Mouse (Mus musculus) Patski (cell line): ENCODE results near the gene B4galt7. TPM values are rescaled to one million over a fixed set of nuclear protein-coding genes. Genes with fewer than 3 reads are reported as not detected.
A peak's percentile ranks its signal among the peaks of the same experiment; 100 is the strongest.
"Not testable (repeated sequence)": the region's sequence is repeated elsewhere in the genome, so short reads cannot be mapped to it uniquely, and the experiment has no call there.

Experiments
- ATAC-seq: fragments of 100-300 bp; one replicate; pipeline ENCODE4 v1.8.0; 2021
- CTCF ChIA-PET: fragments of 350-600 bp; sonication (Branson Sonifier 250); formaldehyde crosslinking; loops from one replicate; lab custom pipeline; 2022; ENCODE audit warnings: inconsistent platforms; lab: Charles Lee
- POLR2A ChIA-PET: fragments of 350-600 bp; sonication (Branson Sonifier 250); formaldehyde crosslinking; loops from one replicate; lab custom pipeline; 2022; ENCODE audit warnings: antibody characterized with exemption, inconsistent platforms; lab: Charles Lee
- DNase-seq: peaks from one replicate; pipeline ENCODE4 v3.0.0-alpha.2; 2011; ENCODE audit warnings: low read depth, low spot score
- H3K27me3 ChIP-seq: fragments of 371-371 bp; one replicate; pipeline ENCODE4 v1.5.1; 2021
- CTCF ChIP-seq: fragments of 100-300 bp; IDR thresholded peaks from one replicate; pipeline ENCODE4 v1.5.1; 2021
- in situ Hi-C: fragments of 300-500 bp; cut with MboI; formaldehyde crosslinking; loops from 3 replicates; pipeline ENCODE4 v1.11.1; 2018; ENCODE audit warnings: low pct_unique_long_range_greater_than_20kb, mixed read lengths
- polyA plus RNA-seq: library from polyadenylated mRNA; unstranded; gene quantifications from one replicate; pipeline ENCODE4 v1.2.3, GENCODE M21; 2021

The B4galt7 gene
- polyA plus RNA-seq, 1 experiment from 2014 or later = 26.2 TPM

DNA sequence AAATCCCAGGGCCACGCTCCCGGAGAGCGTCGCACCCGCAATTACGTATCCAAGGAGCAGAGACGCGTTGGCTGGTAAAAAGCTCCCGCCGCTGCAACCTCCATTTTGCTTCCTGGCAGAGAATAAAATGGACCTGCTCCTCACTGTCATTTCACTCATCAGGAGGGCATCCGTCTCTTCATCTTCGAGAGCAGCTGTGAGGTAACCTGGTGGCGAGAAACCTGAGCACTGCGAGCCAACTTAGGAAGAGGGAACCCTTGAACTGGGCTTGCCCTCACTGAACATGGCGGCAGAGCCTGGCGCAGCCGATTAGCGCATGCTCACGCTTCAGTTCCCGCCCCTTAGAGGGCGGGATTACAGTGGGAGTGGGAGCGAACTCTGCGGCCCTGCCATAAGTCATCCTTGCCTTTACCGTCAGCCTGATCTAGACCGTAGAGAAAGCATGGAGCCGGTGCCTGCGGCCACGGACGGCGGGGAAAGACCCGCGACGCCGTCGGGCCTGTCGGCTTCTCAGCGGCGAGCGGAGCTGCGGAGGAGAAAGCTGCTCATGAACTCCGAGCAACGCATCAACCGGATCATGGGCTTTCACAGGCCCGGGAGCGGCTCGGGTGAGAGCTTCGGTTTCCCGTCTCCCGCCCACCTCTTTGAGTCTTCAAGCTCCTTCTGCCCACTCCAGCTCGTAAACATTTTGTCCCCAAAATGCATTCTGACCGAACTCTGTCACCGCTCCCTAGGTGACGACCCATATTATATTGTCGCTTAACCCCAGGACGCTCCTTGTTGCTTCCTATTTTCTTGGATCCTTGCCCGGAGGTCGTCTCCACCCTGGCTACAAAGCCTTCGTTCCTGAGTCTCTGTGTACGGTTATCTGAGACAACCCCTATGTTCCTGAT, 23.2 kb downstream of the B4galt7 start, which contains the start of gene Caml:
Caml (plus strand) TSS at position 357 of the 893 bp plus-strand sequence.
- CTCF ChIA-PET = interaction anchor here (0.6 to 2.3 kb wide), 3 partner anchors 12 to 538 kb away, joined by 3 to 11 read pairs (median 5); partner anchors contain the start of gene Ddx46
- POLR2A ChIA-PET = interaction anchor here (0.6 to 1.5 kb wide), 5 partner anchors 9 to 1148 kb away, joined by 3 to 8 read pairs (median 3); no protein-coding TSS in a partner anchor

DNA sequence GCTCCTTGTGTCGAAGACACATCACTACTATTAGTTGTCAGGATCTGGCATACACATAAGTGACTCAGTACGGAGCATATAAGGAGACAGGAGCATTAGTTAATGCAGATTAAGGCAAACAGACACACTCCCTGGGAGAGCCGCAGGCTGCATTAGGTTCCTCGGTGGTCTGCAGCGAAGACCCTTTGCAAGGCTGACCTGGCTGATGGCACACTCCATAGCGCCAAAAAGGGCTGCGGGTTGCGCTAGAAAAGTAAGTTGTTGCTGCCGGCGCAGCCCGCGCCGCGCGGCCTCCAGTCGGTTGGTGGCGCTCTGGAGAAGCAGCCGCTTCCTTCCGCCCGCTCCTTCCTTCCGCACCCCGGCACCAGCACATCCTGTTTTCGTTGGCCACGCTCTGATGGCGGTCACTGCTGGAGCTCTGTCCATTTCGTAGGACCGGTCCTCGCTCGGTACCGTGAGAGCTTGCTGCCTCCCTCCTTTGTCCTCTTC, 35.0 kb downstream of the B4galt7 start, which contains the start of gene Ddx46:
Ddx46 (plus strand) TSS at position 389 of the 489 bp plus-strand sequence.
- CTCF ChIA-PET = interaction anchor here (1.0 to 2.0 kb wide), 3 partner anchors 10 to 35 kb away, joined by 3 to 10 read pairs (median 5); partner anchors contain the start of gene B4galt7
- peak; percentile 92 for ATAC-seq

More for the DNA sequence above, 23.2 kb downstream of the B4galt7 start, which contains the start of gene Caml:
- peak; percentile 88 for ATAC-seq
- H3K27me3 ChIP-seq = no peaks in the 10 kb centered on the region
- in situ Hi-C loops = no loop called here
- no peak for DNase-seq
- TF ChIP-seq CTCF = no peak

DNA sequence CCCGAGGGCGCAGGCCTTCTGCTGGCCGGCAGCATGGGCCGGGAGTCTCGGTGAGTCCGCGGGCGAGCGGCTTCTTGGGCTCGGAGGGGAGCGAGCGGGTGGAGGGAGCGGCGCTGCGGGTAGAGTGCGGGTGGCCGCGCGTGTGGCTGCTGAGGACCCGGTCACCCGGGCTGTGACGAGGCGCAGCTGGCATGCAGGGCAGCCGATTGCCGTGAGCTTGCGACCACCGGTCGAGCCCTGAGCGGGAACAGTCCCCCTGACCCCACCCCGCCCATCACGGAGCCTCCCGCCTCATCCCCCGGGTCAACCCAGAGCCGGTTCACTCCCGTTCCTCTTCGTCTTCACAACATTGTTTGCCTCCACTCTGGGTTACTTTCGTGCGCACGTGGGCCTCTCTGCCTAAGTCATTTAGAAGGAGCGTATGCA, 35.5 kb downstream of the B4galt7 start:
- in situ Hi-C loops = loop anchor here (5.0 kb wide), 1 partner anchor 33 kb away; no protein-coding TSS in a partner anchor
- DNase-seq (no peak), ATAC-seq (peak; percentile 46)
- CTCF ChIA-PET = interaction anchor here (1.0 to 2.0 kb wide), 3 partner anchors 10 to 35 kb away, joined by 3 to 10 read pairs (median 5); partner anchors contain the start of gene B4galt7
- no peak for TF ChIP-seq CTCF
- no peaks in the 10 kb centered on the region for H3K27me3 ChIP-seq
- POLR2A ChIA-PET = interaction anchor here (0.7 to 1.1 kb wide), 2 partner anchors 14 to 80 kb away, joined by 3 read pairs; no protein-coding TSS in a partner anchor

More for the DNA sequence above, 35.0 kb downstream of the B4galt7 start, which contains the start of gene Ddx46:
- DNase-seq = peak; percentile 64
- H3K27me3 ChIP-seq = no peaks in the 10 kb centered on the region
- in situ Hi-C loops = loop anchor here (5.0 kb wide), 1 partner anchor 32 kb away; no protein-coding TSS in a partner anchor
- POLR2A ChIA-PET = interaction anchor here (0.6 to 1.1 kb wide), 3 partner anchors 13 to 80 kb away, joined by 3 read pairs; no protein-coding TSS in a partner anchor
- no peak for TF ChIP-seq CTCF

DNA sequence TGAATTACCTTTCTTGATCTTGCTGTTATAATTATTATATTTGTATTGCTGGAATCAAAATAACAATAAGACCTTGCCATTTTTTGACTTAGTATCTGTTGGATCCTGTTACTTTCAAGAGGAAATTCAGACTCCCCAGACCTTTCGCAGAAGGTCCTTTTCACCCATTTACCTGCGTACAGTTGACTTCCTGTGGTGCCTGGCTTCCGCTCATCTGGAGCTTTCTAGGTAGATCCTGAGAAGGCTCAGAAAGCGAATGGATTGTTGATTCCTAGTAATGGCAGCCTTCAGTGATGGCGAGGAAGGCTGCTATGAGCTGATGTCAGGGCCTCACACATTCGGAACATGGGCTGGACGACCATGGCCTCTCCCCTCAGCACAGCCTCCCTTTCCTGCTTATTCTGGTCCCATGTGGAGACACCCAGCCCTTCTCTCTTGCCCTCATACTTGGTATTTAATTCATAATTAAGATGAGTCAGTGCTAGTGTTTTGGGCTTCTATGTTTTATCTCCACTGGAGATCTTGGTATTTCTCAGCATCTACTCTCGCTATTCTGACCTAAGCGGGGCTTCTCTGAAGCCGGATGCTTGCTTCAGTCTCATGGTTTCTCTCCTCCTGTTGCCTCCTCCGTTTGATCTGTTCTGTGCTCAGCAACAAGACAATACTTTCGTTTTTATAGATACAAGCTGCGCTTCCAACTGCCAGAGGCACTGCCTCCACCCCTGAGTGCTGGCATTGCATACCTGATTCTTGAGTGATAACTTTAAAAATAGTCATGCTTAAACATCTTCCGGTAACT, 36.7 kb downstream of the B4galt7 start:
- no peaks in the 10 kb centered on the region for H3K27me3 ChIP-seq
- ATAC-seq = no peak
- CTCF ChIA-PET = no interaction called here
- in situ Hi-C loops = loop anchor here (5.0 kb wide), 1 partner anchor 34 kb away; no protein-coding TSS in a partner anchor
- POLR2A ChIA-PET = no interaction called here
- DNase-seq = no peak
- TF ChIP-seq CTCF = no peak

DNA sequence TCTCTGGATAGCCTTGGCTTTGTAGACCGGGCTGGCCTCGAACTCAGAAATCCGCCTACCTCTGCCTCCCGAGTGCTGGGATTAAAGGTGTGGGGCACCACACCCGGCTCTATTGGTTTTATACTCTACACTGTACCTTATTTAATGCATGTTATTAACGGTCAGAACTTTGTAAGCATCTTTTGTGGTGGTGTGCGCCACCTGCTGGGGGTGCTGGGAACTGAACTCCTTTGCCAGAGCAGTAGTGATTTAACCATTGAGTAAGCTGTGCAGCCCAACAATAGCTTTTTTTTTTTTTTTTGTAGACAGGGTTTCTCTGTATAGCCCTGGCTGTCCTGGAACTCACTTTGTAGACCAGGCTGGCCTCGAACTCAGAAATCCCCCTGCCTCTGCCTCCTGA, 40.8 kb downstream of the B4galt7 start:
- H3K27me3 ChIP-seq, ATAC-seq, in situ Hi-C loops, DNase-seq: not testable (repeated sequence)
- POLR2A ChIA-PET = interaction anchor here (1.0 kb wide), 1 partner anchor 17 kb away, joined by 3 read pairs; no protein-coding TSS in a partner anchor
- CTCF ChIA-PET = interaction anchor here (0.6 to 3.0 kb wide), 7 partner anchors 10 to 39 kb away, joined by 3 to 12 read pairs (median 5); partner anchors contain the start of gene Caml

DNA sequence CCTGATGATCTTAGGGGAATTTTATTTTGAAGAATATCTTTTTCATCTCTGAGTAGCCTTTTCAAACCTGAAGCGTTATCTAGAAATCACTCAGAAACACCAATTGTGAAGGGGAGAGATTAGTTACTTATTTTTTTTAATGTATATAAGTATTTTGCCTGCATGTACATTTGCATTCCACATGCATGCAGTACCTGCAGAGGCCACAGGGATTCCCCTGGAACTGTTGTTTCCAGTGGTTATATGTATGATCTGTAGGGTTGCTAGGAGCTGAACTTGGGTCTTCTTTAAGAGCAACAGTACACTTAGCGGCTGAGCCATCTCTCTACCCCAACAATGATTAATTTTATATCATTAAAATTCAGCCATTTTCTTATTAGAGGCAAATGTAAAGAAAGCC, 44.8 kb downstream of the B4galt7 start:
- DNase-seq (no peak), ATAC-seq (no peak)
- H3K27me3 ChIP-seq = no peaks in the 10 kb centered on the region
- TF ChIP-seq CTCF = no peak
- ChIA-PET POLR2A (no interaction called here), CTCF (no interaction called here)
- in situ Hi-C loops = no loop called here

DNA sequence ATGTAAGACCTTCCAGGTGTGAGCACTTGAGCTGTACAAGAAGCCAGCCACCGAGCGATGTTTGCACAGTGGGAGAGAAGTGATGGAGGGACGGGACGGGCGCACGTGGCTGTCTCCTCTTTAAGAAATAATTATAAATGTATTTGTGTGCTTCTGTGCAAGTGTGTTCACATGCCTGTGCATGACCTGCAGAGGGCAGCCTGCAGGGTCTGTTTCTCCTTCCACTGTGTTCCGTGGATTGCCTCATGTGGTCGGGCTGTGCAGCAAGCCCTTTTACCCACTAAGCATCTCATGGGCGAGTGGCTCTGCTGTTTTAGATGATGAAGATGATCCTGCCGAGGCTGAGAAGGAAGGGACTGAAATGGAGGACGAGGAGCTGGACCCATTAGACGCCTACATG, 50.4 kb downstream of the B4galt7 start:
- no peak for DNase-seq
- no peaks in the 10 kb centered on the region for H3K27me3 ChIP-seq
- in situ Hi-C loops = no loop called here
- ChIA-PET CTCF (interaction anchor here (1.1 kb wide), 1 partner anchor 9 kb away, joined by 6 read pairs; no protein-coding TSS in a partner anchor), POLR2A (interaction anchor here (0.7 kb wide), 1 partner anchor 114 kb away, joined by 3 read pairs; no protein-coding TSS in a partner anchor)
- ATAC-seq = no peak
- no peak for TF ChIP-seq CTCF

DNA sequence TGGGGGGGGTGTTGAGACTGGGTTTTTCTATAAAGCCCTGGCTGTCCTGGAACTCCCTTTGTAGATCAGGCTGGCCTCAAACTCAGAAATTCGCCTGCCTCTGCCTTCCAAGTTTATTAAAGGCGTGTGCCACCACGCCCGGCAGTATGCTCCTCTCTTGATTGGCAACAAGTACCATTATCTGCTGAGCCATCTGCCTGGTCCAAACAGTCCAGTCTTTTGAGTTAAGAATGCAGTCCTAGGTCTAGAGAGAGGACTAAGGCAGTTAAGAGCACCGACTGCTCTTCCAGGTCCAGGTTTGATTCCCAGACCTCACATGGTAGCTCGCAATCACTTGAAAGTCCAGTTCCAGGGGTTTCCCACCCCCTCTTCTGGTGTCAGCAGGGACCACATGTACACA, 51.3 kb downstream of the B4galt7 start:
- ATAC-seq (no peak), DNase-seq (no peak)
- H3K27me3 ChIP-seq = no peaks in the 10 kb centered on the region
- no peak for TF ChIP-seq CTCF
- ChIA-PET CTCF (interaction anchor here (3.7 kb wide), 1 partner anchor 10 kb away, joined by 12 read pairs; no protein-coding TSS in a partner anchor), POLR2A (no interaction called here)
- in situ Hi-C loops = no loop called here

Other genes starting within 250 kb of the B4galt7 start
- gene Lman2, start 237.1 kb upstream of the B4galt7 start, polyA plus RNA-seq = 145 TPM
- gene Rgs14, start 230.2 kb upstream of the B4galt7 start, polyA plus RNA-seq = 0.54 TPM
- gene Slc34a1, start 201.7 kb upstream of the B4galt7 start, polyA plus RNA-seq = not detected
- gene Pfn3, start 184.7 kb upstream of the B4galt7 start, polyA plus RNA-seq = not detected
- gene F12, start 173.1 kb upstream of the B4galt7 start, polyA plus RNA-seq = not detected
- 54.6 TPM for gene Grk6, start 154.8 kb upstream of the B4galt7 start, polyA plus RNA-seq
- 11.7 TPM for gene Prr7, start 135.6 kb upstream of the B4galt7 start, polyA plus RNA-seq
- 158 TPM for gene Dbn1, start 111.8 kb upstream of the B4galt7 start, polyA plus RNA-seq
- 129 TPM for gene Pdlim7, start 86.2 kb upstream of the B4galt7 start, polyA plus RNA-seq
- 1.5 TPM for gene Dok3, start 70.6 kb upstream of the B4galt7 start, polyA plus RNA-seq
- 73.0 TPM for gene Ddx41, start 63.2 kb upstream of the B4galt7 start, polyA plus RNA-seq
- gene Fam193b, start 28.8 kb upstream of the B4galt7 start, polyA plus RNA-seq = 66.5 TPM
- 350 TPM for gene Tmed9, start 26.2 kb upstream of the B4galt7 start, polyA plus RNA-seq
- 53.4 TPM for gene Caml, start 23.1 kb downstream of the B4galt7 start, polyA plus RNA-seq
- 57.1 TPM for gene Ddx46, start 35.1 kb downstream of the B4galt7 start, polyA plus RNA-seq
- gene B230219D22Rik, start 93.2 kb downstream of the B4galt7 start, polyA plus RNA-seq = 92.1 TPM
- gene Txndc15, start 114.8 kb downstream of the B4galt7 start, polyA plus RNA-seq = 114 TPM
- gene Pcbd2, start 127.5 kb downstream of the B4galt7 start, polyA plus RNA-seq = 40.2 TPM
- gene Catsper3, start 184.7 kb downstream of the B4galt7 start, polyA plus RNA-seq = 0.19 TPM
- gene Pitx1, start 236.3 kb downstream of the B4galt7 start, polyA plus RNA-seq = not detected